Mouse (Mus musculus) gastrocnemius, postnatal 25 days (tissue): ENCODE data around the gene Ube2v1. TPM values are rescaled to one million over a fixed set of nuclear protein-coding genes. Genes with fewer than 3 reads are reported as not detected.
"Not testable (repeated sequence)": the region's sequence is repeated elsewhere in the genome, so short reads cannot be mapped to it uniquely, and the experiment has no call there.

Source experiments
- DNase-seq: peaks from one replicate; pipeline ENCODE4 v3.0.0; 2022
- total RNA-seq, 2 experiments: library from RNA; stranded (reverse); gene quantifications; 1 replicate in 1 of 2; 2 replicates in 1 of 2; pipeline ENCODE4 v1.2.3; 2021

Gene Ube2v1
- total RNA-seq, 2 experiments from 2014 or later, result 157 to 160 TPM

- DNase-seq, result peak; percentile 55
Observed at GRCm38 (mm10) chr2:167656629-167657478, 25.0 kb upstream of the Ube2v1 start.

GRCm38 (mm10) chr2:167654911-167655600 lies 23.2 kb upstream of the Ube2v1 start:
- no peak for DNase-seq

DNA sequence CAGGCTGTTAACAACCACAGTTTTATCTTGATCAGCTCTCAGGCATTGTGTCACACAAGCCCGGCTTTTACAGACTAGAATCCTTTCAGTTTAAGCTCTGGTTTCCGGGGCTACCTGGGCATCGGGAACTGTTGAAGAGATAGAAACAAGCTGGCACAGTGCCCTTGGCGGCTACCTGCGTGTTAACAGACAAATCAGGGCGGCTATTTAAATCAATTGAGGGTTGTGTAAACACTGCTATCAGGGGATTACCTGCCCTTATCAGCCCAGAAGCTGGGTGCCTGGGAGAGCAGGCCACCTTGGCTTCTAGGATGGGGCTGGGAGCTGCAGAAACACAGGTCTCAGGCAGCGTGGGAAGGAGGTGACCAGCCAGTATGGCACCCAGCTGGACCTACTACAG lies 20.8 kb upstream of the Ube2v1 start:
- DNase-seq, result no peak

DNA sequence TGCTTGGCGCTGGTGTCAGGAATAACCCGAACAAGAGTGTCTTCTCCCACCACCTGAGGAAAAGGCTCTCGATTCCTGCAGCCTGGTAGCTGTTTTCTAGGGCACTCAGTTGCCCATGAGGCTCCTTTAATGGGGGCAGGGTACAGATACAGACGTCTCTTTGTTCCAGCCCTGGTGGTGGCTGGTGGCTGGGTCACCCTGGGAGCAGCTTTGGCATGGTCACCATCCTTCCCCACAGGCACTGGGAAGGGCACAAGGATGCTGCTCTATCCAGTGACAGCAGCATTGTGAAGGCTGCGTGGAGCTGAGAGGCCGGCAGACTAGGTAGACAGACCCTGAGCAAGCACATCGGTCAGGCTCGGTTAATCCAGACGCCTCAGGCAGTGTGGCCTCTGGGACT lies 19.7 kb upstream of the Ube2v1 start:
- DNase-seq, result no peak

DNA sequence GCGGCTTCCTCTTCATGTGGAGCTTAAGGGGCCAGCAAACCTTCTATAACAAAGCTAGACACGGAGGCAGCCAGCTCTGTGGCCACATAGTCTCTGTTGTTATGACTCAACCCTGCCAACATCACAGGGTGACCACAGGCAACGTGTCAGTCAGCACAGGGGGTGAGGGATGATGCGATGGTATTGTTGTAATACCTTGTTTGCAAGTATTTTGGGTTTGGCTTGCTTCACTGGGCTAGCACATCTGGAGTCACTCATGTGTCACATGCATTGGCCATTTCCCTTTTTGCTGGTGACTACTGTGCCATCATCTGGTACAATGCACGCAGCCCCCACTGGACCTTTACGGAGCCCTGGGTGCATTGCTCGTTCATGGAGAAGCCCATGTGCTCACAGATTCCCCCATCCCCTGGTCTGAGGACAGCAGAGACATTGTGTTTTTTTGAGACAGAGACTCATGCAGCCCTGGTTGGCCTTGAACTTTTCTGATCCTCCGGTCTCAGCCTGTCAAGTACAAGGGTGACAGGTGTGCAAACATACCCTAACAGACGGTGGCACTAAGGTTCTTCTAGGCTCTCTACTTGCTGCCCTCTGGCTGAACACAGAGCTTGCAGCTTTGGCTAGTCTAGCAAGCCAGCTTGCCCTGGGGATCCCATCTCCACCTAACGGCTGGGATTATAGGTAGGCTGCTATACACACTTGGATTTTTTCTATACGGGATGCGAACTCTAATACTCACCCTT lies 17.6 kb upstream of the Ube2v1 start:
- DNase-seq, result no peak

- no peak for DNase-seq
Observed at GRCm38 (mm10) chr2:167646411-167646810, 14.5 kb upstream of the Ube2v1 start.

- not testable (repeated sequence) for DNase-seq
Observed at GRCm38 (mm10) chr2:167643356-167644052, 11.6 kb upstream of the Ube2v1 start.

DNA sequence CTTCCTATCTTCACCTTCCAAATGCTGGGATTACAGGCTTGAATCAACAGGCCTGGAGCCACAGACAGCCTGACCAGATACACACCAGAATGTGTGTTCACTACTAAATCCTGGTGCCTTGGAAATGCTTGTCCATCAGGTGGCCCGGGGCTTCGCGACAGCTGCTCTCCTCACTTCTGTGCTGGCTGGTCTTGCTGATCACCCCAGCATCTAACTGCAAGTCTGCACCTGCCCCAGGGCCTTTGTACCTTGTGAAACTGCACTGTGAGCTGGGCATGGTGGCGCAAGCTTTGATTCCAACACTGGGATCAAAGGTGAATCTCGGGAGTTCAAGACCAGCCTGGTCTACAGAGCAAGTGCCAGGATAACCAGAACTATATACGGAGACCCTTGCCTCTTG lies 10.3 kb upstream of the Ube2v1 start:
- DNase-seq, result no peak

DNA sequence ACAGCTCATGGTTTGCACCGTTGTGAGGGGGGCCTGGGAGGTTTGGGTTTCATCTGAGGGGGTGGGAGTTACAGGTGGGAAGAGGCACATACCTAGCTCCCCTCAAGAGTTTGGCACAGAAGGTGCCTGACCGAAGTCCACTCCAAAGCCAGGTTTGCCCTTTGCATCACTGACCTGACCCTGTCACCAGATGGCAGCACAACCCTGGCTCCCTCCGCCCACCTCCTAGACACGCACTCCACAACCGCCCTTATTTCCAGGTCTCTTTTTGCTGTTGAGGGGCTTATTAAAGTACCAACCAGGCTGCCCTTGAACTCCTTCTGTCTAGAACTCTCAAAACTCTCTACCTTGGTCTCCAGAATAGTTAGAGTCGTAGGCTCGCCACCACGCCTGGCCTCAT lies 9.4 kb upstream of the Ube2v1 start:
- DNase-seq, result no peak

DNA sequence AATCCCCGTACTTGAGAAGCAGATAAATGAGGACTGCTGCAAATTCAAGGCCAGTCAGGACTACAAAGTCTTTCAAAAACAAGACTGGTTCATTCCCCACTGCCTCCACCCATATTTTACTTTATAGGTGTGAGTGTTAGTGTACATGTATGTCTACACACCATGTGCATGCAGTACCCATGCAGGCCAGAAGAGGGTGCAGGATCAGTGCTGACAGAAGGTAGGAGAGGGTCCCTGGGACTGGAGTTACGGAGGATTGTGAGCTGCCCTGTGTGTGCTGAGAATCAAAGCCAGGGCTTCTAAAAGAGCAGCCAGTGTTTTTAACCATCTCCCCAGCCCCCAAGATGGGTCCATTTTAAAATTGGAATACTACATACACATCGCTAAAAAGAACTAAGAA lies 8.4 kb upstream of the Ube2v1 start:
- no peak for DNase-seq

GRCm38 (mm10) chr2:167634865-167635512 lies 3.1 kb upstream of the Ube2v1 start:
- DNase-seq, result no peak

- DNase-seq, result peak; percentile 93
Observed at GRCm38 (mm10) chr2:167634338-167634770, 2.5 kb upstream of the Ube2v1 start.

DNA sequence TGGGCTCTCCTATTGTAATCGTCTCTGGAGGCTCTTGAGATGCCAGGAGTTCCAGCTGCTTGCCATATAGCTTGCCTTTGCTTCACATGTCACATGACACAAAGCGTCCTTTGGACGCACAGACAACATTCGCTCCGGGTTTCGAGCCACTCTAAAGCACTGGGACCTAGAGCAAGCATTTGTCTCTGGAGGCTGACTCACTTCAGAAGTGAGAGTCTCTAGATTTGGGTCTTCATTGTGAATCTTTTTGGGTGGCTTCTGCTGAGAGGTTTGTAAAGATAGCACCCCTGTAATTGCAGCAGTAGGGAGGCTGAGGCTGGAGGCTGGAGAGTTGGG lies 1.6 kb upstream of the Ube2v1 start:
- DNase-seq, result no peak

GRCm38 (mm10) chr2:167632731-167633536 lies 1.0 kb upstream of the Ube2v1 start:
- no peak for DNase-seq

DNA sequence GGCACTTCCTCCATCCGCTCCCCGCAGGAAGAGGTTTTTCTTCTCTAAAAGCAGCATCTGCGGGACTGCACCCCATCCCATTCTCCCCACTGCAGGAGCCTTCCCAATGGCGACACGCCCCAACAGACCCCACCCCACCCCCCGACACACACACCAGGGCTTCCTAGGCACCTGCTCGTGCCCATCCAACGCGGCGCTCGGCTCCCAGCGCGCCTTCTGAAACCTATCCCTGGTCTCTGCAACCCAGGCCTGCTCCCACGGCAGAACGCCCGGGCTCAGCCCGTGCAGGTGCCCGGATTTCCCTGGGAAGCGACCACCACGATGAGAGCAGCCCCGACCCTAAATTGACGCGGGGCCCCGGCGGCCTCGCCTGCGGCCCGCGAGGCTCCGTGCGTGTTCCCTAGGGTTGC lies 709 bp downstream of the Ube2v1 start:
- DNase-seq, result no peak

GRCm38 (mm10) chr2:167630421-167630820 lies 1.5 kb downstream of the Ube2v1 start:
- DNase-seq, result no peak

DNA sequence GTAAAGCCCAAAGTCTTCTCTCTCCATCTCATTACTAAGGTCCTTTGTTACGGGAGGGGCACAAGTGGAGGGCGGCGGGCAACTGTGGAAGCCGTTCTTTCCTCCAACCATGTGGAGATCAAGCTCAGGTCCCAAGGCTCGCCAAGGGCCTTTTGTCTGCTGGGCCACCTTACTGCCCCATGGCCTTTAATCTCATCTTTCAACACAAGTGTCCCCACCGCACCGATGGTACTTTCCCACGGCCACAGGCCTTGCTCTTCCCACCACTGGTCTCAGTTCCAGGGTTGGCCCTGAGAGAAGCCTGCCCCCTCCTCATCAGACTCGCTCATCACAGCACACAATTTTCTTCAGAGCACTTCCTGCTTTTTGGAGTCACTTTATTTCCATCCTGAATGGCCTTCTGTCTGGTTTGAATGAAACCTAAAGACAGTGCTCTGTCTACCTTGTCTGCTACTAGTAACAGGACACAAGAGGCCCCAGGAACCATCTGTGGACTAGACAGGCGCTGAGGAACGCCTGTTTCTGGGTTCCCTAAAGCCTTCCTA lies 2.2 kb downstream of the Ube2v1 start:
- DNase-seq, result no peak

- DNase-seq, result no peak
Observed at GRCm38 (mm10) chr2:167628872-167629271, 3.0 kb downstream of the Ube2v1 start.

DNA sequence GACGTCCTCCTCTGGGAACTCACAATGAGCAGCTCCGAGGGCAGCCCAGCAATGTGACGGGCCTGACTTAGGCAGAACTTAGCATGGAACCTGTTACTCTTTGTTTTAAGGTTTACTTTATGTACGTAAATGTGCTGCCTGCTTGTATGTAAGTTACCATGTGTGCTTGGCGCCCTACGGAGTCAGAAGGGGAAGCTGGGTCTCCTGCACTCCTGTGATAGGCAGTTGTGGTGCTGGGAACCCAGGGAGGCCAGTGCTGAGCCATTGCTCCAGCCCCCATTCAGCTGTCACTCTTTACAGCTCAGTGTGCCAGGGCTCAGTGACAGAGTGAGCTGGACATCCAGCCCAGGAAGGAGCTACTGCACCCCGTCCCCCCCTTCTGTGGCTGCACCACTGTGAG lies 4.9 kb downstream of the Ube2v1 start:
- no peak for DNase-seq

- DNase-seq, result no peak
Observed at GRCm38 (mm10) chr2:167625670-167626069, 6.2 kb downstream of the Ube2v1 start.
